Mouse (Mus musculus) gastrocnemius, postnatal 36 days (tissue): Measurements from ENCODE around the gene Dpm3. TPM values are rescaled to one million over a fixed set of nuclear protein-coding genes. Genes with fewer than 3 reads are reported as not detected.
A peak's percentile ranks its signal among the peaks of the same experiment; 100 is the strongest.

Source experiments
- DNase-seq, 2 experiments: peaks; one replicate each; pipeline ENCODE4 v3.0.0; 2022
- intact Hi-C: fragments of 180-260 bp; cut with DNase I; formaldehyde crosslinking; loops from one replicate; pipeline ENCODE4 v1.15.1; 2025
- total RNA-seq, 2 experiments: library from RNA; stranded (reverse); gene quantifications; 2 replicates each; pipeline ENCODE4 v1.2.3; 2021

Dpm3 gene
- total RNA-seq, 2 experiments from 2014 or later = 16.6 to 23.2 TPM

GRCm38 (mm10) chr3:89288503-89288928, 29.4 kb downstream of the Dpm3 start:
- intact Hi-C loops = no loop called here
- no peak for DNase-seq

- intact Hi-C loops = no loop called here
- no peak for DNase-seq
These were observed 32.7 kb downstream of the Dpm3 start for GRCm38 (mm10) chr3:89291874-89292273.

- DNase-seq = no peak
- intact Hi-C loops = no loop called here
These were observed 33.1 kb downstream of the Dpm3 start for GRCm38 (mm10) chr3:89292303-89292702.

- intact Hi-C loops = no loop called here
These were observed 34.2 kb downstream of the Dpm3 start for GRCm38 (mm10) chr3:89293247-89293918.

GRCm38 (mm10) chr3:89294195-89294594, 35.0 kb downstream of the Dpm3 start:
- intact Hi-C loops = no loop called here
- no peak for DNase-seq

More at GRCm38 (mm10) chr3:89293247-89293918, 34.2 kb downstream of the Dpm3 start:
- no peak for DNase-seq

- DNase-seq = no peak
- intact Hi-C loops = no loop called here
These were observed 36.6 kb downstream of the Dpm3 start for GRCm38 (mm10) chr3:89295685-89296230.

GRCm38 (mm10) chr3:89296761-89297396, 37.7 kb downstream of the Dpm3 start:
- intact Hi-C loops = no loop called here
- no peak for DNase-seq

GRCm38 (mm10) chr3:89298908-89299307, 39.8 kb downstream of the Dpm3 start:
- intact Hi-C loops = no loop called here
- no peak for DNase-seq

- no peak for DNase-seq
- intact Hi-C loops = no loop called here
These were observed 40.3 kb downstream of the Dpm3 start for GRCm38 (mm10) chr3:89299499-89299898.

- intact Hi-C loops = no loop called here
- DNase-seq = no peak
These were observed 40.9 kb downstream of the Dpm3 start for GRCm38 (mm10) chr3:89300071-89300470.

- no peak for DNase-seq
- intact Hi-C loops = no loop called here
These were observed 41.4 kb downstream of the Dpm3 start for GRCm38 (mm10) chr3:89300514-89300913.

- DNase-seq = no peak
- intact Hi-C loops = no loop called here
These were observed 45.3 kb downstream of the Dpm3 start for GRCm38 (mm10) chr3:89304440-89304839.

- no peak for DNase-seq
- intact Hi-C loops = no loop called here
These were observed 45.9 kb downstream of the Dpm3 start for GRCm38 (mm10) chr3:89305105-89305504.

GRCm38 (mm10) chr3:89305551-89306325, 46.6 kb downstream of the Dpm3 start:
- DNase-seq = no peak
- intact Hi-C loops = no loop called here

- DNase-seq = peak; percentile 49 to 60
- intact Hi-C loops = loop anchor here (2.0 kb wide), 1 partner anchor 59 kb away; no protein-coding TSS in a partner anchor
These were observed 48.9 kb downstream of the Dpm3 start for GRCm38 (mm10) chr3:89308089-89308488.

- no peak for DNase-seq
- intact Hi-C loops = no loop called here
These were observed 55.2 kb downstream of the Dpm3 start for GRCm38 (mm10) chr3:89314340-89314739.

- no peak for DNase-seq
- intact Hi-C loops = loop anchor here (5.0 kb wide), 1 partner anchor 173 kb away; no protein-coding TSS in a partner anchor
These were observed 55.6 kb downstream of the Dpm3 start for GRCm38 (mm10) chr3:89314791-89315190.

GRCm38 (mm10) chr3:89315195-89315929, 56.2 kb downstream of the Dpm3 start:
- peak; percentile 80 to 83 for DNase-seq
- intact Hi-C loops = loop anchor here (5.0 kb wide), 1 partner anchor 172 kb away; no protein-coding TSS in a partner anchor

- no peak for DNase-seq
These were observed 57.0 kb downstream of the Dpm3 start for GRCm38 (mm10) chr3:89315930-89316831.

More at GRCm38 (mm10) chr3:89315930-89316831, 57.0 kb downstream of the Dpm3 start:
- intact Hi-C loops = loop anchor here (2.0 to 5.0 kb wide), 2 partner anchors 39 to 171 kb away; no protein-coding TSS in a partner anchor
